Mouse (Mus musculus): ENCODE measurements at regions not wholly inside any gene's neighbourhood (a gene's known extent, or its start where the extent isn't known, plus 50 kb on each side); places are given as distances from the start of the nearest gene placed in this dataset.

DNA sequence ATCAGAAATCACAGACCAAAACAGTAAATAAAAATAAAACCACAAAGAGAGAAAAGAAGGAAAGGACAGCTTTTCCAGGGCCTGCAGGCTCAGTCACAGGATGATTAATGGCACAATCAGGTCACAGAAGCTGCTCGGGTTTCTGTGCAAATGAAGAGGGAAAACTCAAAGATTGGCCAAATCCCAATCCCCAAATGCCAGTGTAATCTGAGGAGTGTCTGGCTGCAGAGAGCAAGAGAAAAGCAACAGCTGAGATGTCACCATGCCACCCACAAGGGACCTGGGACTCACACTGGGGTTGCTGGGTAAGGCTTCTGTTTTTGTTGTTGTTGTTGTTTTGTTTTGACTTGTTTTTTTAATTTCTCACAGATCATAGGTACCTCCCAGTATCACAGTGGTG, 261.5 kb upstream of the Hs6st1 start:
- no peak overlapping the region for H3K4me3 ChIP-seq (ENCODE audit: low read depth, low read length)
- no peak for TF ChIP-seq CTCF (IDR thresholded peaks at IDR 0.05; ENCODE audit: low read depth)
- no peaks in the 10 kb centered on the region for H3K27me3 ChIP-seq (replicated peaks; ENCODE audit: control insufficient read depth, insufficient read depth, low read length)
- ATAC-seq = no peak
- no peak overlapping the region for H3K27ac ChIP-seq (ENCODE audit: low read depth, low read length)
- no peaks in the 10 kb centered on the region for H3K4me1 ChIP-seq (replicated peaks; ENCODE audit: control insufficient read depth, insufficient read depth, low read length)
- H3K9ac ChIP-seq (ENCODE audit: low read depth, low read length) = no peak overlapping the region
- WGBS = 3% methylated on average over 1 of the region's 1 CpGs
- no peaks in the 10 kb centered on the region for H3K36me3 ChIP-seq (ENCODE audit: control insufficient read depth, insufficient read depth)
- no peak overlapping the region for H3K4me2 ChIP-seq (replicated peaks; ENCODE audit: low read depth)
- no peaks in the 10 kb centered on the region for H3K9me3 ChIP-seq (ENCODE audit: control insufficient read depth)

DNA sequence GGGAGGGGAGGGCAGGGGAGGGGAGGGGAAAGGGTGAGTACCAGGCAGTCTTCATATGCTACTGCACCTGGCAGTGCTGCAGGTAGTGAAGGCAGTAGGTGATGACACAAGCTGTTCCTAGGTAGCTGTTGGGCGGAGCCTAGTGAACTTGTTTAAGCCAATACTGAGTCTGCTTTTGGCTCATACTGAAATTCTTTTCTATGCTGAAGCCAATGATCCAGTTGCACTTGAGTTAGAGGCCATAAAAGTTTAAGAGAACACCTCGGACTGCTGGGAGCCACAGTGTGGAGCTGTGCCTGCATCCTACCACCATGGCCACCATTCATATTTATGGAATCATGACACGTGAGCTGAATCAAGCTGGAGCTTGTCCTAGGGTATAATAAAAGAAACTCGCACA, 259.3 kb upstream of the Hs6st1 start:
- ATAC-seq = no peak
- Histone ChIP-seq H3K9ac (ENCODE audit: low read depth, low read length) (no peak overlapping the region), H3K27me3 (replicated peaks; ENCODE audit: control insufficient read depth, insufficient read depth, low read length) (no peaks in the 10 kb centered on the region), H3K4me3 (ENCODE audit: low read depth, low read length) (no peak overlapping the region), H3K4me1 (replicated peaks; ENCODE audit: control insufficient read depth, insufficient read depth, low read length) (no peaks in the 10 kb centered on the region), H3K9me3 (ENCODE audit: control insufficient read depth) (no peaks in the 10 kb centered on the region), H3K27ac (ENCODE audit: low read depth, low read length) (no peak overlapping the region), H3K4me2 (replicated peaks; ENCODE audit: low read depth) (no peak overlapping the region), H3K36me3 (ENCODE audit: control insufficient read depth, insufficient read depth) (no peaks in the 10 kb centered on the region)
- 80% methylated on average over 4 of the region's 4 CpGs for WGBS
- no peak for TF ChIP-seq CTCF (IDR thresholded peaks at IDR 0.05; ENCODE audit: low read depth)

DNA sequence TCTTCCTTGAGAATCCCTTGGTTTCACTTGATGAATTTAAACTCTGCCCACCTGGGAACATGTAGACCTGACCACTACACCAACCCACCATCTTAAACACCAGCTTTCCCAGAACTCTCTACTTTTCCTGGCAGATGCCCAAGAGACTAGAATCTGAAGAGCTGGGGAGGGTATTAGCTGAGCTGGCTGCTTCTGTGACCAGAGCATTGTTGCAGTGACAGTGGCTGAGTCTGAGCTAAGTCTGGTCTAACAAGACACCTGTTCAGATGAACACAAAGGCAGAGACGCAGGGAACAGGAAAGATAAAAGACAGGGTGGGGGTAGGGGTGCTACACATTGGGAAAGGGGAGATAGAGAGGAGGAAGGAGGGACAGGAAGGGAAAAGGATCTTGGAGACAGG, 258.9 kb upstream of the Hs6st1 start:
- Histone ChIP-seq H3K27me3 (replicated peaks; ENCODE audit: control insufficient read depth, insufficient read depth, low read length) (no peaks in the 10 kb centered on the region), H3K36me3 (ENCODE audit: control insufficient read depth, insufficient read depth) (no peaks in the 10 kb centered on the region), H3K9ac (ENCODE audit: low read depth, low read length) (no peak overlapping the region), H3K4me3 (ENCODE audit: low read depth, low read length) (no peak overlapping the region), H3K27ac (ENCODE audit: low read depth, low read length) (no peak overlapping the region), H3K4me1 (replicated peaks; ENCODE audit: control insufficient read depth, insufficient read depth, low read length) (no peaks in the 10 kb centered on the region), H3K9me3 (ENCODE audit: control insufficient read depth) (no peaks in the 10 kb centered on the region), H3K4me2 (replicated peaks; ENCODE audit: low read depth) (no peak overlapping the region)
- no peak for TF ChIP-seq CTCF (IDR thresholded peaks at IDR 0.05; ENCODE audit: low read depth)
- WGBS = 56% methylated on average over 1 of the region's 1 CpGs
- no peak for ATAC-seq

DNA sequence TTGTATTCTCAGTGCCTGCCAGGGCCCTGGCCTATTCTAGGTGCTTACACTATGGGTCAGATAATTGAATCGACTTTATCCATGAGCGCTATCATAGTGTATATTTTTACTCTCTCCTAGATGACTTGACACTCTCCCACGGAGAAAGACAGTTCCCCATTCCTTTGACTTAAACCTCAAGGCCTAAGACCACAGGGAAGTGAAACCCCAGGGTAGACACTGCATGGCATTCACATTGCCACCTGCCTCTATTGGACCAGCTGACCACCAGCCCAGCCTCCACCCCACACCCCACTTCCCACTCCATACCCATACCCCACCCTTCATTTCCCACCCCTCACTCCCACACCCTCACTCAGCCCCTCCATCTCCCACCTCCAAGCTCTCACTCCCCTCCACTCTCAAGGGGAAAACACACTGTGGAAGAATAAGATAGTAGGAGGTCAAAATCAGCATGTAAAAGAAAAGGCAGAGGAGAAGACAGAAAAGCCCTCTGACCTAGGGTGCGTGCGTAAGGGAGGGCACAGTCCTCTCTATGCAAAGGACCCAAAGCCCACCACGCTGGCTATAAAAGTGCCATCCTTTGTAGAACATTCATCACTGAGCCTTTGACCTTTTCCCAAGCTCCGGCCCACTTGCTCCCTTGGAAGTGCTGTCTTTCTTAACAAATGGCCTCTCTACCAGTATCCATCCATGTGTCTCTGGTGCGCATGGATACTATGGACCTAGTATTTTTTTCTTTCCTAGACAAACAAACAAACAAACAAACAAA, 257.4 kb upstream of the Hs6st1 start:
- 76% methylated on average over 8 of the region's 8 CpGs for WGBS
- no peaks in the 10 kb centered on the region for H3K9me3 ChIP-seq (ENCODE audit: control insufficient read depth)

DNA sequence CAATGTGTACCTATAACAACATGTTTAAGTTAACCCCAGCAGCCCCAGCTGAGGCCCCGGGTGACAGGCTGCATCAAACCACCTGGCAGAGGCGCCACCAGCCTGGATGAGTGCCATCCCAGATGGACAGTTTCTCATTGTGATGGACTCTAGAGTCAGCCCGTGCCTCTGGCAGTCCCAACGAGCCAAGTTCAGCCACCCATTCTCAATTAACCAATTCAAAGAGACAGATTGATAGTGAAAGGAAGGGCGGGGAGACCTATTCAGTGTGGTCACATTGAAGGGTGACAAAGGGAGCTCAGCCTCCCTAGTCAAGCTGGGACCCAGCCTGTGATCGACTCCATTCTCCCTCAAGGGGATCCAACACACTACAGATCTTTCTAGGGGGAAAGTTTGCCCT, 256.8 kb upstream of the Hs6st1 start:
- no peak for TF ChIP-seq CTCF (IDR thresholded peaks at IDR 0.05; ENCODE audit: low read depth)
- no peak overlapping the region for H3K9ac ChIP-seq (ENCODE audit: low read depth, low read length)
- no peak overlapping the region for H3K27ac ChIP-seq (ENCODE audit: low read depth, low read length)
- no peak overlapping the region for H3K4me3 ChIP-seq (ENCODE audit: low read depth, low read length)
- no peak overlapping the region for H3K4me2 ChIP-seq (replicated peaks; ENCODE audit: low read depth)
- H3K36me3 ChIP-seq (ENCODE audit: control insufficient read depth, insufficient read depth) = no peaks in the 10 kb centered on the region
- no peak for ATAC-seq
- H3K27me3 ChIP-seq (replicated peaks; ENCODE audit: control insufficient read depth, insufficient read depth, low read length) = no peaks in the 10 kb centered on the region
- no peaks in the 10 kb centered on the region for H3K4me1 ChIP-seq (replicated peaks; ENCODE audit: control insufficient read depth, insufficient read depth, low read length)
- no peaks in the 10 kb centered on the region for H3K9me3 ChIP-seq (ENCODE audit: control insufficient read depth)
- WGBS = 80% methylated on average over 6 of the region's 6 CpGs

More for the DNA sequence above, 257.4 kb upstream of the Hs6st1 start:
- no peaks in the 10 kb centered on the region for H3K36me3 ChIP-seq (ENCODE audit: control insufficient read depth, insufficient read depth)
- no peak overlapping the region for H3K4me2 ChIP-seq (replicated peaks; ENCODE audit: low read depth)
- ATAC-seq = no peak
- no peaks in the 10 kb centered on the region for H3K27me3 ChIP-seq (replicated peaks; ENCODE audit: control insufficient read depth, insufficient read depth, low read length)
- H3K9ac ChIP-seq (ENCODE audit: low read depth, low read length) = no peak overlapping the region
- no peaks in the 10 kb centered on the region for H3K4me1 ChIP-seq (replicated peaks; ENCODE audit: control insufficient read depth, insufficient read depth, low read length)
- TF ChIP-seq CTCF (IDR thresholded peaks at IDR 0.05; ENCODE audit: low read depth) = no peak
- H3K27ac ChIP-seq (ENCODE audit: low read depth, low read length) = no peak overlapping the region
- no peak overlapping the region for H3K4me3 ChIP-seq (ENCODE audit: low read depth, low read length)

DNA sequence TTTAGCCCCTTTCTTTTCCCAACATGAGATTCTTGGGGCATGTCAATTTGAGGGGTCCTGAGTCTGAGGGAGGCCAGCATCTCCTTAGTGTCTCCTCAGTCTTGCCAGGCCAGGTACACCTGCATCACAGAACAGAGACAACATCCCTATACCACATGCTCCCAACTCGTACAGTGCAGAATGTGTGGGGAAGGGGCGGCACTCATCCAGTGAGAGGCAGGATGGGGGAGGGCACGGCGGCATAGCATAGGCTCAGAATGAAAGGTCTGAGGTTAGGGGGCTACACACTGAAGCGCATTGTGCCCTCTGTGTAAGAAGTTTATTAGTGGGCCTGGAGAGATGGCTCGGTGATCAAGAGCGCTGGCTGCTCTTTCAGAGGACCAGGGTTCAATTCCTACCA, 256.4 kb upstream of the Hs6st1 start:
- Histone ChIP-seq H3K4me2 (replicated peaks; ENCODE audit: low read depth) (no peak overlapping the region), H3K4me1 (replicated peaks; ENCODE audit: control insufficient read depth, insufficient read depth, low read length) (no peaks in the 10 kb centered on the region), H3K9me3 (ENCODE audit: control insufficient read depth) (no peaks in the 10 kb centered on the region), H3K27me3 (replicated peaks; ENCODE audit: control insufficient read depth, insufficient read depth, low read length) (no peaks in the 10 kb centered on the region), H3K9ac (ENCODE audit: low read depth, low read length) (no peak overlapping the region), H3K4me3 (ENCODE audit: low read depth, low read length) (no peak overlapping the region), H3K36me3 (ENCODE audit: control insufficient read depth, insufficient read depth) (no peaks in the 10 kb centered on the region), H3K27ac (ENCODE audit: low read depth, low read length) (no peak overlapping the region)
- 85% methylated on average over 7 of the region's 7 CpGs for WGBS
- no peak for TF ChIP-seq CTCF (IDR thresholded peaks at IDR 0.05; ENCODE audit: low read depth)
- no peak for ATAC-seq

All from intestine, postnatal 0 days (tissue).